Mouse (Mus musculus) spleen, postnatal 10 days (tissue): ENCODE data around the gene Sardh.

Experiments used
- DNase-seq, 2 experiments: peaks; one replicate each; pipeline ENCODE4 v3.0.0; 2021 to 2022; ENCODE audit warnings: low spot score in 2 of 2

The Sardh gene

GRCm38 (mm10) chr2:27226572-27226971 is 21.6 kb downstream of the Sardh start:
- no peak for DNase-seq

DNA sequence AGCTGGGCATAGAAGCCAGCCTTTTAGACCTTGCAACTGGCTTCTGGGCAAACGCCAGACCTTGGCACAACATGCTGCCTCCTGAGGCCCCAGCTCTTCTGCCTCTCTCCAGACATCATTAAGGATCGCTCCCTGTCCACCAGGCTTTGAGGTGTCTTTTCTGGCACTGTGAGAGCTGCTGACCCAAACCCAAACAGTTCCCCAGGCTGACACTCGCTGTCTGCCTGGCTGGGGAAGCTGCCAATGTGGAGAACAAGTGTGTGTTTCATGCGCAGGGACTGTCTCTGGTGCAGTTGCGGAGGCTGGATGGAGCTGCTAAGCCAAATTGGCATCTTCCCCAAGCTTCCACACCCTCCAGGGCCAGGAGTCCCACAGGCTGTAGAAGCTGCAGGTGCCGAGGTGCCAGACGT is 25.1 kb downstream of the Sardh start:
- DNase-seq = no peak

DNA sequence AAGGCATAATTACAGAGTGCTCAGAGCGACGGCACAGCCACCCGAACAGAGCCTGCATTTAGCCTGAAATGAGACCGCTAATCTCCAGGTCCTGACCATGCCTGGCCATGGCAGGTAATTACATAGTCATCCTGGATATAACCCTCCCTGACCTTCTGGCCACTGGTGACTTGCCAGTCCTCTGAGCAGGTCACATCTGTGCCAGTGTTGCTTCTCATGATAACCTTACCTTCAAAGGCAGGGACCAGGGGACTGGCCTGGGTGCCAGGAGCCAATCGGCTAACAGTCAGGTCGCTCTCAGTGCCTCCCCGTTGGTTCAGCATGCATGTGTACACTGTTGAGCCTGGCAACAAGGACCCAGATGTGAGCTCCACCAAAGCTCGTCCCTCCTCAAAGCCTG is 29.6 kb downstream of the Sardh start:
- no peak for DNase-seq

DNA sequence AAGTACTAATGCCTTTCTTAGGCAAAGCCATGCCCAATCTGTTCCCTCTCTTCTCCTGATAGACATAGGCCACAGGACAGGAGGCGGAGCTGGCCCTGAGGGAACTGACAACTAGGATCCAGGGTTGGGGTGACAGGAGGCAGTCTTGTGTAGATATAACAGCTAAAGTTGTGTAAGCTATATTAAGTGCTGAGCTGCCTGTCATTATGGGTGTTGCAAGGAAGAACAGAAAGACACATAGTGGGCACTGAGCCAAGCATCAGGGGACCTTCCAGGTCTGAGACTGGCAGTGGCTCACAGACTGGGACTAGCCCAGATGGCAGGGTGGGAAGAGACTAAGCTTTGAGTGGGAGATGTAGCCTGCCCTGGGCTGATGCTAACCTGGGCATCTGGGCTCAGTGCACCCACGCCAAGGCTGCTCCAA is 30.0 kb downstream of the Sardh start:
- DNase-seq = no peak

DNA sequence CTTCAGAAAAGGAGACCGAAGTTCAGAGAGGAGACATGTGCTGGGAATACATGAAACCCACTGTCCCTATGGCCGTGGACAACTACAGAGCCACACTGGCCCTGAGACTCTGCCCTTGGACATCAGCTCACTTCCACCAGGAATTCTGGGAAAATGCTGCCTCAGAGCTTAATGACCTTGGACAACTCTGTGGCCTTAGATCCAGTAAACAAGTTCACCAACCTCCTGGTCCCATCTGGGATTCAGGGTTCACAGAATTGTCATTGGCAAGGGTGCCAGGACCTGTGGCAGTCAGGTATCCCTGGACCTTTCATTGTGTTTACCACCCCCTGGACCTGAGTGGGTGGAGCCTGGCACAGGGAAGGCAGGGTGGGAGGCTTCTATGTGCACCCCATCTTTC is 32.6 kb downstream of the Sardh start:
- DNase-seq = no peak

- DNase-seq = peak in 1 of 2 experiments; percentile 43
Measured at GRCm38 (mm10) chr2:27211966-27212893, 35.9 kb downstream of the Sardh start.

DNA sequence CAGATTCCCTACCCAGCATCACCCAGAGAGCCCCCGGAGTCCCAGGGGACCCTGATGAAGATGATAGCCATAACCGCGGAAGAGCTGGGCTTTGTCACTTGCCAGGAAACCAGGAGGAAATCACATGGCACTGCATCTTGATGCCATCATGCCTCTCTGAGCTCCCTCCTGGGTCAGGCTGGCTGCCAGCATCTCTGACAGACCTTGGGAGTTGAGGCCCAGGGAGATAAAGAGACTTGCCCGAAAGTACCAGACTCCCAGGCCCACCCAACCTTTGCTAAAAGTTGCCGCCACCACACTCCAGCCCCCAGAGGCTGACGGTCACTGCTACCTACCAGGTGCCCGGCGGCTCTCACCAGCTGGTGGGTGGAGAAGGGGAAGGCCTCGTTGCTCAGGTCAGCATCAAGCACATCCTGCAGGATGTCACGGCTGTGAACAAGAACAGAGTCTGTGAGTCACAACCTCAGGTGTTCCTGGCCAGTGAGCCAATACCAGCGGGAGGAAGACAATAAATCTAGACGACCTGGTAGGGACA is 37.4 kb downstream of the Sardh start:
- no peak for DNase-seq

GRCm38 (mm10) chr2:27210255-27210654 is 37.9 kb downstream of the Sardh start:
- peak; percentile 35 to 77 for DNase-seq

DNA sequence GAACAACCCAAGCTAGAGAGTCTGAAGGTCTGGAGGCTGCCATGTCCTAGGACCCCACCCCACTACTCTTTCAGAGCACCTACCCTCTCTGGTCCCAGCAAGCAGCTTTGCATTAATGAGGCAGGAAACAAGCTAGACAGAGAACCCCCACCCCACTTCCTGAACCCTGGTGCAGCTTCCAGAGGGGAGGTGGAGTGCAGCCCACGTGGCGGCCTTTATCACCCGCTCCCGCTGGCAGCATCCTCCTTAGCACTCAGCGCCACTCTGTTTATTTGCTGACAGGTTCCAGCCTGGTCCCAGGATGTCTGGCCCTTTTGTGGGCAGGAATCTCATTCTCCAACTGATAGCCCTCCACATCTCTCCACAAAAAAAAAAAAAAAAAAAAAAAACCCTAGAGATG is 38.3 kb downstream of the Sardh start:
- no peak for DNase-seq

DNA sequence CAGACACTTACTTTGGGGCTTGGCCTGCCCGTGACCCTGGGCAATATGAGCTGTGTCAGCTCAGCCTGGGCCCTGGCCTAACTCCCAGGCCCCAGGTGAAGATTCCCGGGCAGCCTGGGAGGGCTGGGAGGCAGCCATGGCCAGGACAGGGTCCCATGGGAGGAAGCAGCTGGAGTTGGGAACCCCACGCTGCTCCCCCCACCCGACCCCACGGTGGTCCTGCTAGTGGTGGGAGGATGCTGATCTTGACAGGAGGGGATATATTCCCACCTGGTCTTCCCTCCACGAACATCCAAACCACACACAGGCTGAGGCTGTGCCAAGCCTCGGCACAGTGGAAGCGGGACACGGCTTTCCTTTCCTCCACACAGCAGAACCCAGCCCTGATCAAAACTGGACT is 38.8 kb downstream of the Sardh start:
- no peak for DNase-seq

DNA sequence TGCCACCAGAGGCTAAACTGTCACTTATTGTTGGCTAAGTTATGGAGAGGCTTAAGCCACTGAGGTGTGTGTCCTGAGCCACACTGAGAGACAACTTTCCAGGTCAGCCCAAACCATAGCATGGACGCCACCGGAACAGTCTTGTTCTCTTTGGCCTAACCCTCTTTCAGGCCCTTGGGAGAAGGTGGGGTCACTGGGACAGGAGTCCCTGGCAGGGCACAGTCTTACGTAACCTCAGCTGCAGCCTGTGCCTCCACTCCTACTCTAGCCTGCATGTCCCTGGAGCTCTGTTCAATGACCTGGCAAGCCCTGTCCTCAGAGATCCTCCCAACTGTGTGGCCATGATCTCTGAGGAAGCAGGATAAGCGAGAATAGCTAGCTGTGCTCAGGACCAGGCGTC is 41.0 kb downstream of the Sardh start:
- no peak for DNase-seq

- DNase-seq = no peak
Measured at GRCm38 (mm10) chr2:27206128-27206797, 41.9 kb downstream of the Sardh start.

DNA sequence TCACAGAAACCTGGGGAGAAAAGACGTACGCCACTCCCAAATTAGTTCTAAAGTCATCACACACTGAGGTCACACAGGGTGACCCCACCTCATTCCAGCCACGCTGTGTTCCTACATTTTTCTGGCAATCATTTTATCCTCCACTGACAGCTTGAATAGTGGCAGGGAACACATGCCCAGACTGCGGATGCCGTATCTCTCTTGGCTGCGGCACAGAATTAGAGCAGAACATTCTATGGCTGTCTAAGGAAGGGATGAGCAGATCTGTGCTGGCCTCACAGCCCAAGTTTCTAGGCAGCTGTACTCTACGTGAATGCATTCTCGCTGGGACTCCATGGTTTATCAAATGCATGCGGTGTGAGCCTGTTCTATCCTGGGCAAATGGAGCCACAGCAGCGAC is 42.5 kb downstream of the Sardh start:
- no peak for DNase-seq

- no peak for DNase-seq
Measured at GRCm38 (mm10) chr2:27200586-27200985, 47.6 kb downstream of the Sardh start.

DNA sequence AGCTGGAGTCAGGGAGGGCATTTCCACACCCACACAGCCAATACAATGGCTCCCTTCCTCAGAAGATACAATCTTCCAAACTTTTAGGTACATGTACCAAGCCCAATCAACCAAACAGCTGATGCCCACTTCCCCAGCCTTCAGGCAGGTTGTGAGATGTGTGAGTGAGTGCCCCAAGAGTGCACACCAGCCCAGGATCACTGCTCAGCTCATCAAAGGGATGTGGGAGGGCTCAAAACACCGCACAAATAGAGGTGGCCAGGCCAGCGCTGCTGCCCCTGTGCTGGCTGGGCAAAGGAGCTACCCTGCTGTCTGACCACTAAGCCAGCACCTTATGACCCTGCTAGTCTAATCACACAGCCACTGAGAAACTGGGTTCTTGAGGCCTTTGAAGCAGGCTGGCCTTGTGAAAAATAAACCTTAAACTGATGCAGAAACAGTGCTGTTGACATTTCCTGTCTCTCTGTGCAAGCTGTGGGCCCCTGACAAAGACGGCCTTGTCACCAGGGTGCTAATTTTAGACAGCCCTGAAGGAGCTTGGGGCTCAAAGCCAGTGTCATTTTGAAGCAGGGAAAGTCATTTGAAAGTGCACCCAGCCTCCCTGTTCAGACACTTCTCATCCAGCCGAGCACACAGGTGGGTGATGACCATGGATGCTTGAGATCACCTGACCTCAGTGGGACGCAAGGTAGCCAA is 49.4 kb downstream of the Sardh start:
- DNase-seq = no peak

- no peak for DNase-seq
Measured at GRCm38 (mm10) chr2:27189994-27190393, 58.1 kb downstream of the Sardh start.

GRCm38 (mm10) chr2:27187531-27187930 is 60.6 kb downstream of the Sardh start:
- DNase-seq = no peak

- DNase-seq = no peak
Measured at GRCm38 (mm10) chr2:27183734-27184133, 64.4 kb downstream of the Sardh start.

GRCm38 (mm10) chr2:27181907-27182306 is 66.2 kb downstream of the Sardh start:
- no peak for DNase-seq

GRCm38 (mm10) chr2:27179101-27179500 is 69.0 kb downstream of the Sardh start:
- DNase-seq = no peak

DNA sequence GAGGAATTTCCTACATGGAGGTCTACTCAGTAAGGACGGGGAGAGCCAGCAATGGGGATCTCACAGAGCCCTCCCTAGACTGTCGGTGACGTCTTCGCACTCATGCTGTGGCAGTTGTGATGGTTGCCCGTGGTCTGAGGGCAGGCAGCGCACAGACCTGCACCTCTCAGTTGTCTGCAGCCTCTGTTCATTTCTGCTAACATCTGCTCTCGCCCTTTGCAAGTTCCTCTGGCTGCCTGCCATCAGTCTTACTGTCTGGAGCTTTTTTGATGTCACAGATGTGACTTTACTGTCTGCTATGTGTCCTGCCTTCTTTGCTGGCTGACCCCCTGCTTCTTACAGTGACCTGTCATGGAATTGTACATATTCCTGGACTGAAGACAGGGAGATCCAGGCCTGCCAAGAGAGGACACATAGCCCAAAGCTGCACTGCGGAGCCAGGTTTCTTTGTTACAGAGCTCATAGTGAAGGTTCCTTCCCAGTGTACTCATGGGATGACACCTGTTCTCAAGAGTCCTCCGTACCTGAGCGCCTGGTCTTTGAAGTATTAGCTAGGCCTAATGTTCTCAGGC is 72.4 kb downstream of the Sardh start:
- no peak for DNase-seq

DNA sequence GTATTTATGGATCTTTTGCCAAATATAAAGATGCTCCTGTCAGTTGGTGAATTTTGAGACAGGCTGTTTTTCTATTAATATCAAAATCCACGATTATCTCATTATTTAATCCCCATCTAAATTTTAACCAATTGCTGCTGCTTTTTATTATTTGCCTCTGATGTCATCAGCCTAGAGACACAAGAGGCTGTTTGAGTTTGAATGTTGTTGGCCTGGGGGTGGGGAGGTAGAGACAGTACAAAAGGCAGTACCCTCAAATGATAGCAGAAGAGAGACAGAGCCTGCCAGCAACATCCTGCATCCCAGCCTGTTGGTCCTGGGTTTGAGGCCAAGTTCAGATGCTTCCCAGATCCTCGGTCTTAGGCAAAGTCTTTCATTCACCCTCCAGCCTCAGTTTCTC is 73.9 kb downstream of the Sardh start:
- no peak for DNase-seq
